Mouse (Mus musculus): ENCODE data around the gene Keap1.

DNA sequence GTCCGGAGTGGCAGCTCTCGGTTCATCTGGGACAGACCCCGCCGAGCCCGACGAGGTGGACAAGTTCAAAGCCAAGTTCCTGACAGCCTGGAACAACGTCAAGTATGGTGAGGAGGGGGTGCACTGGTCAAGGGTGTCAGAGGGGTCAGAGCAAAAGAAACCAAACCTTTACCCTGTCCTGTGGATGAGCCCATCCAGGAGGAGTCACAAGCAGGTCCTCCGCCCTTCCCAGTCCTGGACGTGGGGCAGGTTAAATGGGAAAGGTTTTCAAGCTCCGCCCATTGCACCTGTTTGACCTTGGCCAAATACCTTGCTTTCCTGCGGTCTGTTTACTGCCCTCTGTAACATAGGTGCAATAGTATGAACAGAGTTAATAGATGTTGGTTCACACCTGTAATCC is 26.4 kb upstream of the Keap1 start:
- TF ChIP-seq CTCF (IDR thresholded peaks at IDR 0.05; ENCODE audit: extremely low read depth, insufficient read depth, insufficient read length, insufficient replicate concordance) (no peak), POLR2A (IDR thresholded peaks at IDR 0.05; ENCODE audit: low read depth, low read length) (no peak)
